Mouse (Mus musculus): ENCODE data around the gene Rarres1. TPM values are rescaled to one million over a fixed set of nuclear protein-coding genes. Genes with fewer than 3 reads are reported as not detected.

Gene Rarres1
- total and polyA plus RNA-seq, 3 experiments, result 0.34 TPM; not detected in 2

DNA sequence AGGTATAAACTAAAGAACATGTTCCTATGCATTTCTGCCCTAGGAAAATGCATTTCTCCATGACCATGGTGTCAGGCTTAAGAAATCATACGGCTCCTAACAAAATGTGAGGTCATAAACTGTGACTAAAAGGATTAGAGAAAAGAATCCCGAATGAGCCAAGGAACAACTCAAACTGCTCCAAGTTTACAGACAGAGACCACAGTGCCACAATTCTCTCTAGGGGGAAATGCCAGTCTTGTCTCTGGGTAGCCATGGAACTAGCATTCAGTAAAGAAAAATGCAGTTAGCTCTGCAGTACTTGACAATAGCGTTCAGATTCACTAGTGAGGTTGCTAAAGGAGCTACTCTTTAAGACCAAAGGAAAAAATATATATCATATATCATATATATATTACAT lies 55.4 kb downstream of the Rarres1 start:
- Histone ChIP-seq H3K27ac (ENCODE audit: insufficient read depth, low read depth) (no peak overlapping the region), H3K4me2 (ENCODE audit: insufficient read depth, low read depth, poor library complexity, severe bottlenecking) (no peak overlapping the region), H3K9me3 (replicated peaks; ENCODE audit: low read length) (no peaks in the 10 kb centered on the region), H3K36me3 (replicated peaks in 1 of 2; ENCODE audit: control insufficient read depth in 1 of 2, insufficient read depth in 1 of 2, low read length in 1 of 2) (peaks cover 45 to 63% of the 10 kb centered on the region in 2 experiments), H3K4me3 (replicated peaks in 1 of 3; ENCODE audit: low read depth in 2 of 3, low read length in 2 of 3, poor library complexity in 1 of 3) (no peak overlapping the region), H3K4me1 (ENCODE audit: control insufficient read depth in 1 of 2, insufficient read depth in 2 of 2) (peaks cover 3 to 24% of the 10 kb centered on the region in 2 experiments; a peak in 3 of 4 replicates), H3K79me2 (replicated peaks; ENCODE audit: control insufficient read depth, extremely low read depth, insufficient read depth, poor library complexity, severe bottlenecking) (peaks cover 6% of the 10 kb centered on the region; the same call in 1 of the 2 replicates), H3K27me3 (replicated peaks) (no peaks in the 10 kb centered on the region), H3K9ac (ENCODE audit: insufficient read depth, low read depth) (no peak overlapping the region)
- DNase-seq (ENCODE audit: extremely low read depth), result no peak
- in situ Hi-C loops (cut with MboI; ENCODE audit: low pct_ligation_motif_present, low pct_unique_long_range_greater_than_20kb, low sequenced_read_pairs) (no loop called here), dilution Hi-C loops (cut with MboI; ENCODE audit: extremely low pct_ligation_motif_present, extremely low pct_unique_long_range_greater_than_20kb, low sequenced_read_pairs) (no loop called here)
- TF ChIP-seq IRF4 (IDR thresholded peaks at IDR 0.05; ENCODE audit: low read depth, low read length) (no peak), ZKSCAN1 (IDR thresholded peaks at IDR 0.05; ENCODE audit: borderline replicate concordance, low read depth, low read length) (no peak), KAT2A (IDR thresholded peaks at IDR 0.05; ENCODE audit: insufficient replicate concordance, low read length) (no peak), ZMIZ1 (IDR thresholded peaks at IDR 0.05; ENCODE audit: low read depth, low read length) (no peak), CHD1 (IDR thresholded peaks at IDR 0.05; ENCODE audit: low read depth, low read length) (no peak), POLR2AphosphoS2 (IDR thresholded peaks at IDR 0.05; ENCODE audit: low read depth, low read length) (no peak), HCFC1 (IDR thresholded peaks at IDR 0.05; ENCODE audit: low read depth, low read length) (no peak), MXI1 (IDR thresholded peaks at IDR 0.05; ENCODE audit: low read depth, low read length) (no peak), USF1 (IDR thresholded peaks at IDR 0.05; ENCODE audit: low read depth, low read length) (no peak), ELF1 (IDR thresholded peaks at IDR 0.05; ENCODE audit: low read depth, low read length) (no peak), EP300 (IDR thresholded peaks at IDR 0.05; ENCODE audit: low read length) (no peak), E2F4 (IDR thresholded peaks at IDR 0.05; ENCODE audit: insufficient replicate concordance, low read depth, low read length) (no peak), CTCF (conservative IDR thresholded peaks at IDR 0.05 in 1 of 2, IDR thresholded peaks at IDR 0.05 in 1 of 2; ENCODE audit: low read depth in 2 of 2, low read length in 2 of 2) (no peak)

DNA sequence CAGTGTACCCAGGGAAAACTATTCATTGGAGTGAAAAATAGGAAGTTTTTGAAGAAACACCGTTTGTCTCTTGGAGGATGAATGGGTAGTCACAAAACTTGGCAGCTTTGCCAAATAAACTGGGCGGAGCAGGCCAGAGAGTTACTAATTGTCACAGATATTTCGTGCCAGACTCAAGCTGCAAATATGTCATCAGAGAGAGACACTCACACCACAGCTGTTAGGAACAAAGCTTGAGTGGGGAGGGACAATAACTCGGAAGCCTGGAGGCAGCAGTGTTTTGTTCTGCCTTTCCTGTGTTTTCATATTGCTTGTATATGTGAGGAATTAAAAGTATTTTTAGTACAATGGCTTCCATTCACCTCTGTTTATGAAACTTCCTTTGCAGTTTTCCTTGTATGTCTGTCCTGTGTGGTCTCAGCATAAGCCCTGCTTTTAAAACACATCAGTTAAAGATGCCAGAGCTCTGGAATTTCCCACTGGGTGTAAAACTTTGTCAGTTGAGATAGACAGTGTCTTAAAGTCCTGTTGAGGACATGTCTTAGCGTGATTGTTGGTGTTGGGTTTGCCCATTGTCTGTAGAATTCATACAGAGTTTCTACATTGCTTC lies 64.6 kb downstream of the Rarres1 start:
- Histone ChIP-seq H3K4me3 (replicated peaks in 1 of 3; ENCODE audit: low read depth in 2 of 3, low read length in 2 of 3, poor library complexity in 1 of 3) (no peak overlapping the region), H3K4me2 (ENCODE audit: insufficient read depth, low read depth, poor library complexity, severe bottlenecking) (no peak overlapping the region), H3K4me1 (ENCODE audit: control insufficient read depth in 1 of 2, insufficient read depth in 2 of 2) (no peaks in the 10 kb centered on the region), H3K27me3 (replicated peaks) (no peaks in the 10 kb centered on the region), H3K27ac (ENCODE audit: insufficient read depth, low read depth) (no peak overlapping the region), H3K9ac (ENCODE audit: insufficient read depth, low read depth) (no peak overlapping the region), H3K79me2 (replicated peaks; ENCODE audit: control insufficient read depth, extremely low read depth, insufficient read depth, poor library complexity, severe bottlenecking) (no peaks in the 10 kb centered on the region), H3K9me3 (replicated peaks; ENCODE audit: low read length) (peaks cover 2% of the 10 kb centered on the region), H3K36me3 (replicated peaks in 1 of 2; ENCODE audit: control insufficient read depth in 1 of 2, insufficient read depth in 1 of 2, low read length in 1 of 2) (peaks cover 65 to 90% of the 10 kb centered on the region in 2 experiments)
- in situ Hi-C loops (cut with MboI; ENCODE audit: low pct_ligation_motif_present, low pct_unique_long_range_greater_than_20kb, low sequenced_read_pairs), result no loop called here
- dilution Hi-C loops (cut with MboI; ENCODE audit: extremely low pct_ligation_motif_present, extremely low pct_unique_long_range_greater_than_20kb, low sequenced_read_pairs), result no loop called here
- no peak for TF ChIP-seq POLR2A (IDR thresholded peaks at IDR 0.05; ENCODE audit: low read depth, low read length)
- no peak for TF ChIP-seq MYC (IDR thresholded peaks at IDR 0.05; ENCODE audit: low read depth, low read length)
- no peak for TF ChIP-seq EP300 (IDR thresholded peaks at IDR 0.05; ENCODE audit: low read length)
- TF ChIP-seq ZC3H11A (IDR thresholded peaks at IDR 0.05; ENCODE audit: low read depth, low read length), result no peak
- no peak for TF ChIP-seq CHD2 (IDR thresholded peaks at IDR 0.05; ENCODE audit: low read length)
- no peak for TF ChIP-seq ETS1 (conservative IDR thresholded peaks at IDR 0.05; ENCODE audit: low read depth, low read length)
- TF ChIP-seq SMC3 (IDR thresholded peaks at IDR 0.05; ENCODE audit: low read depth, low read length), result no peak
- TF ChIP-seq CHD1 (IDR thresholded peaks at IDR 0.05; ENCODE audit: low read depth, low read length), result no peak
- DNase-seq (ENCODE audit: extremely low read depth), result no peak
